Mouse (Mus musculus) midbrain, embryonic 14.5 days (tissue): Measurements from ENCODE around the gene Tlr4. TPM values are rescaled to one million over a fixed set of nuclear protein-coding genes. Genes with fewer than 3 reads are reported as not detected.

ENCODE experiments used
- ATAC-seq: fragments of 200-750 bp; cut with Nextera tagmentation; 2 replicates; pipeline ENCODE4 v1.8.0; 2017; ENCODE audit warnings: moderate number of reproducible peaks, moderate library complexity; ENCODE audit not compliant: low FRiP score, low TSS enrichment
- DNase-seq: peaks from one replicate; pipeline ENCODE4 v3.0.0-alpha.2; 2015
- H3K27ac ChIP-seq: fragments of 300-500 bp; sonication (generic); replicated peaks from 2 replicates; pipeline ENCODE4 v1.5.1; 2014; ENCODE audit warnings: mild to moderate bottlenecking, low read depth, low read length, moderate library complexity
- H3K27me3 ChIP-seq: fragments of 300-500 bp; sonication (generic); 2 replicates; pipeline ENCODE4 v1.6.1; 2014; ENCODE audit warnings: low read length, control low read depth, mixed read lengths; ENCODE audit not compliant: control insufficient read depth, insufficient read depth
- H3K36me3 ChIP-seq: fragments of 300-500 bp; sonication (generic); 2 replicates; pipeline ENCODE4 v1.6.1; 2014; ENCODE audit warnings: low read length, control low read depth; ENCODE audit not compliant: control insufficient read depth, insufficient read depth
- H3K4me1 ChIP-seq: fragments of 300-500 bp; sonication (generic); 2 replicates; pipeline ENCODE4 v1.6.1; 2014; ENCODE audit warnings: mild to moderate bottlenecking, antibody characterized with exemption, low read length, control low read depth; ENCODE audit not compliant: control insufficient read depth, insufficient read depth
- H3K4me2 ChIP-seq: fragments of 300-500 bp; sonication (generic); 2 replicates; pipeline ENCODE4 v1.6.1; 2014; ENCODE audit warnings: mild to moderate bottlenecking, low read length, moderate library complexity
- H3K4me3 ChIP-seq: fragments of 300-500 bp; sonication (generic); replicated peaks from 2 replicates; pipeline ENCODE4 v1.5.1; 2014; ENCODE audit warnings: low read depth, low read length
- H3K9ac ChIP-seq: fragments of 300-500 bp; sonication (generic); replicated peaks from 2 replicates; pipeline ENCODE4 v1.6.1; 2014; ENCODE audit warnings: mild to moderate bottlenecking, low read length, moderate library complexity
- H3K9me3 ChIP-seq: fragments of 300-500 bp; sonication (generic); 2 replicates; pipeline ENCODE4 v1.6.1; 2016; ENCODE audit warnings: low read length, control low read depth, mixed read lengths; ENCODE audit not compliant: control insufficient read depth
- WGBS: fragments of 180-500 bp; shearing (Covaris S2); extraction: QIAGEN DNeasy Blood & Tissue Kit; methylation state at CpG from one replicate; pipeline ENCODE4 v1.1.7; 2014; 5-methylcytosine and 5-hydroxymethylcytosine counted together
- polyA plus RNA-seq: library from polyadenylated mRNA; unstranded; fragments of >200 nt; fragmentation: Nextera tagmentation; extraction: Ambion mirVana; gene quantifications from 2 replicates; pipeline ENCODE4 v1.2.1, GENCODE M21; 2014

Tlr4 gene
- polyA plus RNA-seq, 1 experiment from 2014 or later: 1.3 TPM

GRCm38 (mm10) chr4:66828163-66828668 is 832 bp downstream of the Tlr4 start:
- ATAC-seq (no peak), DNase-seq (no peak)
- Histone ChIP-seq H3K4me2 (no peak overlapping the region), H3K36me3 (no peaks in the 10 kb centered on the region), H3K4me3 (no peak overlapping the region), H3K9ac (no peak overlapping the region), H3K27ac (no peak overlapping the region), H3K4me1 (no peaks in the 10 kb centered on the region), H3K9me3 (no peaks in the 10 kb centered on the region), H3K27me3 (no peaks in the 10 kb centered on the region)
- WGBS: 82% methylated on average over 6 of the region's 6 CpGs

- no peak overlapping the region for H3K9ac ChIP-seq
- H3K4me2 ChIP-seq: no peak overlapping the region
- H3K4me1 ChIP-seq: no peaks in the 10 kb centered on the region
- 56% methylated on average over 5 of the region's 5 CpGs for WGBS
- no peaks in the 10 kb centered on the region for H3K27me3 ChIP-seq
- H3K36me3 ChIP-seq: no peaks in the 10 kb centered on the region
- no peak overlapping the region for H3K27ac ChIP-seq
- no peaks in the 10 kb centered on the region for H3K9me3 ChIP-seq
- ATAC-seq: no peak
- DNase-seq: no peak
- H3K4me3 ChIP-seq: no peak overlapping the region
Observed at GRCm38 (mm10) chr4:66828686-66829085, 1.3 kb downstream of the Tlr4 start.

- no peak overlapping the region for H3K9ac ChIP-seq
- DNase-seq: no peak
- H3K4me3 ChIP-seq: no peak overlapping the region
- no peaks in the 10 kb centered on the region for H3K4me1 ChIP-seq
- no peak for ATAC-seq
- no peak overlapping the region for H3K4me2 ChIP-seq
- H3K27ac ChIP-seq: no peak overlapping the region
- 94% methylated on average over 2 of the region's 2 CpGs for WGBS
- no peaks in the 10 kb centered on the region for H3K36me3 ChIP-seq
- no peaks in the 10 kb centered on the region for H3K27me3 ChIP-seq
- no peaks in the 10 kb centered on the region for H3K9me3 ChIP-seq
Observed at GRCm38 (mm10) chr4:66838071-66838470, 10.7 kb downstream of the Tlr4 start.

- no peak for DNase-seq
- H3K27me3 ChIP-seq: no peaks in the 10 kb centered on the region
- no peak overlapping the region for H3K4me3 ChIP-seq
- H3K9me3 ChIP-seq: no peaks in the 10 kb centered on the region
- no peak overlapping the region for H3K9ac ChIP-seq
- H3K4me2 ChIP-seq: no peak overlapping the region
- no peaks in the 10 kb centered on the region for H3K4me1 ChIP-seq
- no peak overlapping the region for H3K27ac ChIP-seq
- H3K36me3 ChIP-seq: no peaks in the 10 kb centered on the region
- no peak for ATAC-seq
- 76% methylated on average over 1 of the region's 1 CpGs for WGBS
Observed at GRCm38 (mm10) chr4:66843255-66843654, 15.9 kb downstream of the Tlr4 start.

GRCm38 (mm10) chr4:66852011-66852410 is 24.6 kb downstream of the Tlr4 start:
- no peak for DNase-seq
- H3K27ac ChIP-seq: no peak overlapping the region
- no peak overlapping the region for H3K4me3 ChIP-seq
- ATAC-seq: no peak
- H3K36me3 ChIP-seq: no peaks in the 10 kb centered on the region
- no peak overlapping the region for H3K4me2 ChIP-seq
- 92% methylated on average over 3 of the region's 3 CpGs for WGBS
- no peaks in the 10 kb centered on the region for H3K9me3 ChIP-seq
- no peak overlapping the region for H3K9ac ChIP-seq
- no peaks in the 10 kb centered on the region for H3K27me3 ChIP-seq
- H3K4me1 ChIP-seq: no peaks in the 10 kb centered on the region

- H3K36me3 ChIP-seq: no peaks in the 10 kb centered on the region
- H3K9ac ChIP-seq: no peak overlapping the region
- H3K4me3 ChIP-seq: no peak overlapping the region
- H3K27ac ChIP-seq: no peak overlapping the region
- H3K4me1 ChIP-seq: no peaks in the 10 kb centered on the region
- no peaks in the 10 kb centered on the region for H3K27me3 ChIP-seq
- DNase-seq: no peak
- no peak overlapping the region for H3K4me2 ChIP-seq
- WGBS: 93% methylated on average over 1 of the region's 1 CpGs
- no peaks in the 10 kb centered on the region for H3K9me3 ChIP-seq
- ATAC-seq: no peak
Observed at GRCm38 (mm10) chr4:66856992-66857391, 29.6 kb downstream of the Tlr4 start.

- ATAC-seq: no peak
- Histone ChIP-seq H3K27ac (no peak overlapping the region), H3K27me3 (no peaks in the 10 kb centered on the region), H3K9me3 (no peaks in the 10 kb centered on the region), H3K4me2 (no peak overlapping the region), H3K4me3 (no peak overlapping the region), H3K4me1 (no peaks in the 10 kb centered on the region), H3K36me3 (no peaks in the 10 kb centered on the region), H3K9ac (no peak overlapping the region)
- 65% methylated on average over 7 of the region's 7 CpGs for WGBS
- peak; percentile 31 for DNase-seq
Observed at GRCm38 (mm10) chr4:66869919-66870318, 42.5 kb downstream of the Tlr4 start.

- no peaks in the 10 kb centered on the region for H3K4me1 ChIP-seq
- DNase-seq (no peak), ATAC-seq (no peak)
- H3K4me2 ChIP-seq: no peak overlapping the region
- 74% methylated on average over 5 of the region's 5 CpGs for WGBS
- no peak overlapping the region for H3K9ac ChIP-seq
- H3K9me3 ChIP-seq: no peaks in the 10 kb centered on the region
- no peaks in the 10 kb centered on the region for H3K36me3 ChIP-seq
- no peak overlapping the region for H3K27ac ChIP-seq
- H3K27me3 ChIP-seq: no peaks in the 10 kb centered on the region
- no peak overlapping the region for H3K4me3 ChIP-seq
Observed at GRCm38 (mm10) chr4:66872026-66872425, 44.6 kb downstream of the Tlr4 start.

GRCm38 (mm10) chr4:66873342-66873741 is 46.0 kb downstream of the Tlr4 start:
- H3K4me3 ChIP-seq: no peak overlapping the region
- no peak overlapping the region for H3K27ac ChIP-seq
- DNase-seq: no peak
- H3K9ac ChIP-seq: no peak overlapping the region
- H3K36me3 ChIP-seq: no peaks in the 10 kb centered on the region
- H3K27me3 ChIP-seq: no peaks in the 10 kb centered on the region
- H3K9me3 ChIP-seq: no peaks in the 10 kb centered on the region
- no peak overlapping the region for H3K4me2 ChIP-seq
- no peak for ATAC-seq
- H3K4me1 ChIP-seq: no peaks in the 10 kb centered on the region
